In genomic region chr14:116933825-116934224, GRCm38 (mm10) we compare ENCODE assay signal across 27 mouse cellular contexts. TPM values are rescaled to one million over a fixed set of nuclear protein-coding genes. Genes with fewer than 3 reads are reported as not detected.
DNase-seq lines count a peak whose midpoint lies in the region; ATAC-seq and TF ChIP-seq lines count a peak whose summit lies in the region.
"Had no signal": no experiment of that assay in that cellular context is flagged by ENCODE, and none has a peak within 500 bp of the region (broad histone marks: within the 10 kb centered on the region; RNA-seq: fewer than 3 reads in every experiment).

No protein-coding gene starts in this region.

- H3K4me1 ChIP-seq in ES-E14 (ENCODE audit: control insufficient read depth in 2 of 2, insufficient read depth in 2 of 2, low read length in 2 of 2, poor library complexity in 1 of 2) = no peaks in the 10 kb centered on the region; a peak in 1 of 4 replicates
- peaks cover 4% of the 10 kb centered on the region for H3K4me1 ChIP-seq in forebrain, embryonic 14.5 days (ENCODE audit: control insufficient read depth, insufficient read depth, low read length)

- no peaks in the 10 kb centered on the region for H3K27me3 ChIP-seq in forebrain, embryonic 14.5 days (replicated peaks; ENCODE audit: control insufficient read depth, insufficient read depth, low read length)
- H3K27me3 ChIP-seq: forebrain, embryonic 13.5 days; heart, embryonic 13.5 days; hindbrain, embryonic 15.5 days had no signal

- H3K9ac ChIP-seq in ES-E14 (ENCODE audit: insufficient read depth, low read depth, low read length, poor library complexity, severe bottlenecking) = no peak overlapping the region
- no peak overlapping the region for H3K9ac ChIP-seq in forebrain, embryonic 14.5 days (ENCODE audit: low read length)
- H3K9ac ChIP-seq: forebrain, embryonic 13.5 days; forebrain, postnatal 0 days; heart, embryonic 13.5 days; hindbrain, embryonic 15.5 days had no signal

- in situ Hi-C loops in ES-E14 (cut with MboI; ENCODE audit: low sequenced_read_pairs in 2 of 2, unreplicated experiment in 2 of 2) = no loop called here

- H3K36me3 ChIP-seq in ES-E14 (ENCODE audit: control insufficient read depth, insufficient read depth, low read length, poor library complexity, severe bottlenecking) = no peaks in the 10 kb centered on the region
- no peaks in the 10 kb centered on the region for H3K36me3 ChIP-seq in forebrain, embryonic 14.5 days (ENCODE audit: control insufficient read depth, insufficient read depth, low read length)
- H3K36me3 ChIP-seq: heart, embryonic 10.5 days; heart, embryonic 13.5 days; hindbrain, embryonic 15.5 days had no signal

- H3K4me2 ChIP-seq in forebrain, embryonic 14.5 days (ENCODE audit: low read length) = no peak overlapping the region
- H3K4me2 ChIP-seq: forebrain, embryonic 13.5 days; heart, embryonic 13.5 days; hindbrain, embryonic 15.5 days had no signal

- H3K4me3 ChIP-seq in ES-E14 (ENCODE audit: insufficient read depth in 1 of 2, low read depth in 1 of 2, low read length in 2 of 2, poor library complexity in 1 of 2, severe bottlenecking in 1 of 2) = no peak overlapping the region
- no peak overlapping the region for H3K4me3 ChIP-seq in forebrain, embryonic 14.5 days (ENCODE audit: low read depth, low read length)
- H3K4me3 ChIP-seq: forebrain, embryonic 10.5 days; forebrain, embryonic 13.5 days; heart, adult 2 months; heart, embryonic 10.5 days; heart, embryonic 13.5 days; hindbrain, embryonic 15.5 days had no signal

- WGBS in forebrain, embryonic 14.5 days = 90% methylated on average over 5 of the region's 5 CpGs

- no peaks in the 10 kb centered on the region for H3K9me3 ChIP-seq in ES-E14 (ENCODE audit: control insufficient read depth, insufficient read depth, low read depth, low read length)
- no peaks in the 10 kb centered on the region for H3K9me3 ChIP-seq in forebrain, embryonic 14.5 days (replicated peaks; ENCODE audit: control insufficient read depth, low read length)
- H3K9me3 ChIP-seq: forebrain, embryonic 10.5 days; forebrain, embryonic 13.5 days; heart, embryonic 10.5 days; heart, embryonic 13.5 days; hindbrain, embryonic 15.5 days had no signal

- H3K27ac ChIP-seq in ES-E14 (ENCODE audit: insufficient read depth, low read depth, low read length, poor library complexity, severe bottlenecking) = no peak overlapping the region
- H3K27ac ChIP-seq in forebrain, embryonic 14.5 days (ENCODE audit: low read depth, low read length) = no peak overlapping the region
- H3K27ac ChIP-seq: forebrain, embryonic 10.5 days; forebrain, embryonic 13.5 days; heart, adult 2 months; heart, embryonic 10.5 days; heart, embryonic 13.5 days; hindbrain, embryonic 15.5 days had no signal

- no peak for ATAC-seq in forebrain, embryonic 14.5 days
- ATAC-seq: activated CD4-positive, CD25-positive, alpha-beta regulatory T cell, adult 4 months; CD4-positive, CD25-positive, alpha-beta regulatory T cell, adult 4 months; forebrain, embryonic 13.5 days; forebrain, postnatal 0 days; intestine, postnatal 0 days had no signal

- DNase-seq in retina, postnatal 1 day = peak; percentile 43
- no peak for DNase-seq in retina, embryonic 14.5 days (ENCODE audit: low spot score)
- DNase-seq in ES-E14 (ENCODE audit: low read depth, low spot score) = no peak
- peak; percentile 22 for DNase-seq in WW6 (ENCODE audit: low read depth, low spot score)
- DNase-seq in kidney, adult 8-10 months = no peak
- no peak for DNase-seq in ovary, adult 18-20 months (ENCODE audit: low spot score)
- no peak for DNase-seq in forebrain, embryonic 14.5 days (ENCODE audit: low spot score)
- DNase-seq: adrenal gland, adult 8-10 months; adrenal gland, postnatal 25 days; cerebellum, adult 18-20 months; cerebellum, adult 9-10 months; cerebellum, postnatal 14 days; forebrain, postnatal 0 days; gastrocnemius, postnatal 36 days; heart, adult 2 months; heart, postnatal 14 days; heart, postnatal 4 days had no signal

TF ChIP-seq in ES-E14, 5 proteins besides CTCF, POLR2A, EP300 and RAD21:
- no peak for TF ChIP-seq ZNF384 (IDR thresholded peaks at IDR 0.05; ENCODE audit: low read depth, low read length)
- TF ChIP-seq CHD2 (IDR thresholded peaks at IDR 0.05; ENCODE audit: low read depth, low read length) = no peak
- TF ChIP-seq HCFC1 (IDR thresholded peaks at IDR 0.05; ENCODE audit: borderline replicate concordance, insufficient read depth, low read length) = no peak
- no peak for TF ChIP-seq ZC3H11A (IDR thresholded peaks at IDR 0.05; ENCODE audit: borderline replicate concordance, low read depth, low read length)
- TF ChIP-seq MAFK (IDR thresholded peaks at IDR 0.05; ENCODE audit: insufficient read depth, low read depth, low read length) = peak; percentile 64
TF ChIP-seq in ES-E14: peak in this region for 1.

RNA-seq across cellular contexts. Expression of gene Gpc6, which starts 8.7 kb away (rescaled TPM):
- total RNA-seq in ES-E14 (2012; rRNA removed) = 3.2 and 3.3 TPM in 2 replicates
- 9.0 and 12.1 TPM in 2 replicates for polyA plus RNA-seq in forebrain, embryonic 14.5 days (2014; fragmentation: Nextera tagmentation; extraction: Ambion mirVana)
- total RNA-seq: granulocyte monocyte progenitor cell, adult 5-6 weeks; MEL had no signal
- polyA plus RNA-seq: activated CD4-positive, CD25-positive, alpha-beta regulatory T cell, adult 4 months had no signal

Comparison
In these comparisons a context has a peak if more than half of its experiments do, and no peak if none do; other contexts are left out.
1. DNase-seq: peak in retina, postnatal 1 day (single experiment) and WW6 (single experiment); none in retina, embryonic 14.5 days (single experiment), ES-E14 (single experiment), kidney, adult 8-10 months (0 of 2), ovary, adult 18-20 months (single experiment) and forebrain, embryonic 14.5 days (single experiment).